Mouse (Mus musculus): ENCODE measurements around the gene Sec24b.

The Sec24b gene

DNA sequence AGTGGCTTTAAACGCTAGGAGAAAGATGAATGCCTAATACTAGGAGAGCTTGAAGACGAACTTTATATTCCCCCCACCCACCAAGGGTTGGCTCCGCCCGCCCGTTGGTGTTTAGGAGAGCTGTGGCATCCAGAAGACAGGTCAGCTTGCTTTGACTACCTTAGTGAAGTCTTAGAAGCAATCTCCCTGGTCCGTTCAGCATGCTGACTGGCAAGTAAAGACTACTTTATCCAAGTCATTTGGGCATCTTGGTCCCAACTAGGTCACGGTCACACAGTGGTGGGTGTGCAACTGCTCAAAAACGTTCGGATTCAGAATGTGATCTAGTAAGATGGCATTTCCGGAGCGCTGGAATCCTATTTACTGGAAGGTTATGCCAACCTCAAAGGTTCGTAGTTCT, at the start of gene Sec24b:
Gene Sec24b (minus strand): TSS at position 273 of the 400 bp plus-strand sequence.
- DNase-seq = peak; percentile 44 to 56

DNA sequence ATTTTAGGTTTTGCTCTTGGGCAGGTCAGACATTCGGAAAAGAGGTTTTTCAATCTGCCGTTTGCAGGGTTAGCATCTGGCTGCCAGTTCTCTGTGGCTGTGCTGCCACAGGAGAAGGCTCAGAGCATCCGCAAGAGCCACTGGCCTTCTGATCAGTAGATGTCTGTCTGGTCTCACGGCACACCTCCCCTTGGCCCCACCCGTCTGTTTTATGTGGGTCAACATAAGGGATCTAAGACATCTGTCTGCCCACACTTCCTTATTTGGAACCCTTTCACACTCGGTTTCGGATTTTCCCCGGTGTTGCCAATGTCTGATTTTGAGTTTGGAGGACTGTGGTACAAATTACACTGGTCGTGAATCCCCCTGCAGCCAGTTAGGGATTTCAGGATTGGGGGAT, 43.1 kb upstream of the Sec24b start:
- DNase-seq = no peak

- no peak for DNase-seq
Measured at GRCm38 (mm10) chr3:130103486-130103885, 42.1 kb upstream of the Sec24b start.

DNA sequence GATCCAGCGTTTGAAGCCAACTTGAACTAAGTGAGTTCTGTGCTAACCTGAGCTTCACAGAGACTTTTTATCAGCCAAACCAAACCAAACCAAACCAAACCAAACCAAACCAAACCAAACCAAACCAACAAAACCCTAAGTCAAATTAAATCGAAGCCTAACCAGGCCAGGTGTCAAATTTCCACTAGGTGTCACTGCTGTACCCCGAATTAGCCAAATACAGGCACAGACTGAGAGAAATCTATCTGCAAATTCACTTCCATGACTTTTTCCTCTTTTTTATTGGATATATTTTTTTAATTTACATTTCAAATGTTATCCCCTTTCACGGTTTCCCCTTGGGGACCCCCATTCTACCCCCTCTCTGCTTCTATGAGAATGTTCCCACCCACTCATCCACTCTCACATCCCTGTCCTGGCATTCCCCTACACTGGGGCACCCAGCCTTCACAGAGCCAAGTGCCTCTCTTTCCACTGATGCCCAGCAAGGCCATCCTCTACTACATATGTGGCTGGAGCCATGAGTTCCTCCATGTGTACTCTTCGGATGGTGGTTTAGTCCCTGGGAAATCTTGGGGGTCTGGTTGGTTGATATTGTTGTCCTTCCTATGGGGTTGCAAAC, 33.9 kb upstream of the Sec24b start:
- DNase-seq = peak; percentile 9 to 24

DNA sequence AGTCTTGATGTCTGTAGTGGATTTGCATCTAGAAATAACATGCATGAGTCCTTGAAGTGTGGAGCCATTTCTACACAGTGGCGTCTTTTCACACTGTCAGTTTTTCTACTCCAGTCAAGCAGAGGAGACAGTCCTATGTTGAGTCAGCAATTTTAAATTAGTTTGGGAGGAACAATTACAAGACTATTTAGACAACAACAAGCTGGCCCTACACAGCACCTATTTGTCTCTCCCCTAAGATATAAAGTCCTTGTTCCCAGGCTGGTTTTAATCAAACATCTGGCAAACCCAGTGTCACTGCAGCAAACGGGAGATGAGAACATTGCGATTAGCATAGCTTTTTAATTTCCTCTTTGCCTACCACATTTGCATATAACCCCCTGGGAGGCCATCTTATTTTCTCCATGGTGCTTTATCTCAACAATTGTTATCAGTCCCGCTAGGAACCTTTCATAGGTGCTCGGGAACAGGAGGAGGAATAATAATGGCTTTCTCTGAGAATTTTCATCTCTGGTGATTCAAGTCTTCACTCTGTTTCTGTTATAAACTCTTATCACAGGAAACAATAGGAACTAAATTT, 32.9 kb upstream of the Sec24b start:
- DNase-seq = no peak

DNA sequence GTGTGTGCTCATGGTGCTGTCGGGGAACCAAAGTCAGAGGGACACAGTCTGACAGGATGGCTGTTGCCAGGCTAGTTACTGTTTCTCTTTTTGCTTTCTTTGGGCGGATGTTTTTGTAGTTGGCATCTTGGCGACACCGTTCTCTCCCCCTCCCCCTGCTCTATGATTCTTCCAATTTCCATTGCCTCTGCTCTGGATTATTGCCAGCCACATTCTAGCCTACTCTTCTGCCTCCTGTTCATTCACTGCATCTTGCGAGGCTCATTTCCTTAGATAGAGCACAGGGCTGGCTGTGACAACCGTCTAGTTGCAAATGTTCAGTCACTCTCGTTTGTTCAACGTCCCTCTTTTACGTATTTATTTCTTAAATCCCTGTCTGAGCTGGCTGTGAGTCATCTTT, 29.1 kb upstream of the Sec24b start:
- DNase-seq = no peak

DNA sequence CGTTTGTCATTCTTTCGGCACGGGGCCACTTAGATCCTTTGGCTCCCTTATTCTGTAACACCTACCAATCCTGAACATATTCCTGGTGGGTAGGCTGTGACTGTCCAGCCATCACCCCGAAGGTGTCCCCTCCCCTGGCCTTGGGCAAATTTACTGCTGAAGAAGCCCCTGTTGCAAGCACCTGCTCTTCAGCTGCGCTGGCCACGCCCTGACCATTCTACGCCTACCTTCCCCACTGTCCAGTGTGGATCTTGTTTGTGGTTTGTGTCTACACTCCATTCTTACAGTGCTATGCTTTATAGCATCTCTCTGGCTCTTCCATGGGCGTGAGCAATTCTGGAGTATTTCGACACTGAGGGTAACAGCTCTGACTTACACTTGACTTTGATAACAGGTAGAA, 27.3 kb upstream of the Sec24b start:
- no peak for DNase-seq

GRCm38 (mm10) chr3:130087466-130087865, 26.1 kb upstream of the Sec24b start:
- no peak for DNase-seq

DNA sequence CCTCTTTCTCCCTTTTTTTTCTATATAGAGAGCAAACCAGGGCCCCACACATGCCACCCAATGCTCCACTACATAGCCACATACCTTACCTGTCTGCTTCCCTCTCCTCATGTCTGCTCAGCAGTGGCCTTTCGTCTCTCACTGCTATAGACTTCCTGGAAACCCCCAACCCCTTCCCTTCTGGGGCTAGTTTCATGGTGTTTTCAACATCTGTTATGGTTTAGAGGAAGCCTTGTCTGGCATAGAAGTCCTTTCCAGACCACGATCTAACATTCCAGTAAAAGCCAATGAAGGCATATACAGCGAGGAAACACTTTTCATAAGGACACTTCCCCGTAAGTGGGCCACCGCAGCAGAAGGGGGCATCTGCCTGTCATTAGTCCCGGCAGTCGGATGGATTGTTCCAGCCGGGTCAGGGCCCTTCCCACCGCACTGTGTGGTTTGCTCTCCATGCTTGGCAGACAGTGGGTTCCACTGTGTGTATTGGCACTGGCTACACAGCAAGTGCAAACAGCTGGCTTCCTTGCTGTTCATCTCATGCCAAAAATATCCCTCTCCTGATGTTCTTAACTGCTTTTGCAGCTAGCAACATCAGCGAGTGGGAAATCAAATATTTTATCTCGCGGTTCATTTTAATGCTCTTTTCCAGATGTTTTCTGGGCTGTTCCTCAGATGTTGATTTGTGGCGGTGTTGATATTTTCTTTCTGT, 25.2 kb upstream of the Sec24b start:
- no peak for DNase-seq

DNA sequence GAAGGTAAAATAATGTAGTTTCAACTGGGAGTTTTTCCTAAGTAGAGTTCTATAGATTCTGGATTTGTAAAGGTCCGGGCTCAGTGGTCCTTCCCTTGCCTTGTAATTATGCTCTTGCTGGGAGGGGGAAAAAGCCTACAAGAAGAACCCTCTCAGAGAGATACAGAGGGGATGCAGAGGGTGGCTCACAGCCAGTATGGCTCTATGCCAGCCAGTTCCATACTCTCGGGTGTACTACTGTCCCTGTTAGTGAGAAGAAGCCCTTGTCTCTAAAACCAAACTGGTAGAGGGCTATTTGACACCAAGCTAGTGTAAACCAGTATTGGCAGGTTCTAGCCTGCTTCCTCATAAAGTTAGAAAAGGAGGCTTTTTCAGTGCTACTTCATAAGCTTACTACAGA, 22.0 kb upstream of the Sec24b start:
- no peak for DNase-seq

DNA sequence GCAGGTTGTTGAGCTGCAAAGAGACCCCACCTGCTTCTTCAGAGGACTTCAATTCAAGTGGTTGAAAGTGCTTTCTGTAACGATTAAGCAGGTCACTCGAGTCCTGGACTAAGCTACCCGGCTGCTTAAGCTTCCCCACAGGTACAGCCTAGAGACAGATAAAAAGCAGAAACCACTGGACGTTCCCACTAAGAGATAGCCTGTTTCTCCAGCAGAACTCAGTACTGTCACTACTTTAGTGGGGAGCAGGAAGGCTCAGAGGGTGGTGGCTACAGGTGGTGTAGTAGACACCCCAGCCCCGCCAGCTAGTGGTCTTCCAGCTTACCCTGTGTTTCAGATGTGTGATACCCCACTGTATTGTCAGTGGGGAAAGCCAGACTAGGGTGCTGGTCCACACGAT, 19.3 kb upstream of the Sec24b start:
- no peak for DNase-seq

DNA sequence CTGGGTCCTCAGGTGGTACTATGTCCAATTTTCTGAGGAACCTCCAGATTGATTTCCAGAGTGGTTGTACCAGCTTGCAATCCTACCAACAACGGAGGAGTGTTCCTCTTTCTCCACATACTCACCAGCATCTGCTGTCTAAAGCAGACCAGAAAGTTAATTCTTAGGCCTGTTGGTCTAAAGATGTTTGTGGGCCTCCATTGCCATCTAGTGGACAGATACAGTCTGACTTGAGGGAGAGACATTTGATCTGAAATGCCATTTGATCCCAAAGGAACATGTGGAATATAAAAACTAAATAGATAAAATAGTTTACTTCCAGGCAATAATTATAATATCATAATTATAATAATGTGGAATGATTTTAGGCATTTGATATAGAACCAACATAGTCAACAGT, 18.4 kb upstream of the Sec24b start:
- peak; percentile 70 to 74 for DNase-seq

DNA sequence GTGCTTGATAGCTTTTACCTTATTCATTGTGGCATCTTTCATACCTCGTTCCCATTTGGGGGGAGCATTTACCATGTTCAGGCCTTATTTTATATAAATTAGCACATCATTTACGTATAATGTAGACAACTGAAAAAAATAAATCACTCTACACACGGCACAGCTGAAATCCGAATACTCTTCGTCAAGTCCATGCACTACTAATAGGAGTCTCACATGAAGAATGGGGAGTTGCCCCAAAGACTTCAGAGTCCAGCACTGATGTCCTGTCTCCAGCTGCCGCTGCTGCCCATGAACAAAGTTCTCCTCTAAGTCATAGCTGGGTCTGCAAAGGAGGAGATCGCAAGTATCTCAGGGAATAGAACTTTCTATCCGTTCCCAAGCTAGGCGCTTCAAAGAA, 15.9 kb upstream of the Sec24b start:
- no peak for DNase-seq

- no peak for DNase-seq
Measured at GRCm38 (mm10) chr3:130075746-130076145, 14.4 kb upstream of the Sec24b start.

GRCm38 (mm10) chr3:130073085-130073484, 11.7 kb upstream of the Sec24b start:
- no peak for DNase-seq

DNA sequence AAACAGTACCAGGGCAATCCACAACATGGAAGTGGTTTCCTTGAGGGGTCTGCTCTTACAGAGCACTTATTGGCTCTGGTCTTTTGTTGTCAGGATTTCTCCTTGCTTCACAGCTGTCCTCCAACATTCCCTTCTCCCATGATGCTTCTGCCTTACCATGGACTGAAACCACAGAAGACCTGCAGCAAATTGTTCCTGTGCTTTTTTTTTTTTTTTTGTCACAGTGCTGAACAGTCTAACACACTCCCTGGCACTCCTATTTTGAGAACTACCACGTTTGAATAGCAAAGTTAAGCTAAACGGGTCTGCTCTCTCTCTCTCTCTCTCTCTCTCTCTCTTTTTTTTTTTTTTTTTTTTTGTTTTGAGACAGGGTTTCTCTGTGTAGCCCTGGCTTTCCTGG, 10.6 kb upstream of the Sec24b start:
- no peak for DNase-seq

DNA sequence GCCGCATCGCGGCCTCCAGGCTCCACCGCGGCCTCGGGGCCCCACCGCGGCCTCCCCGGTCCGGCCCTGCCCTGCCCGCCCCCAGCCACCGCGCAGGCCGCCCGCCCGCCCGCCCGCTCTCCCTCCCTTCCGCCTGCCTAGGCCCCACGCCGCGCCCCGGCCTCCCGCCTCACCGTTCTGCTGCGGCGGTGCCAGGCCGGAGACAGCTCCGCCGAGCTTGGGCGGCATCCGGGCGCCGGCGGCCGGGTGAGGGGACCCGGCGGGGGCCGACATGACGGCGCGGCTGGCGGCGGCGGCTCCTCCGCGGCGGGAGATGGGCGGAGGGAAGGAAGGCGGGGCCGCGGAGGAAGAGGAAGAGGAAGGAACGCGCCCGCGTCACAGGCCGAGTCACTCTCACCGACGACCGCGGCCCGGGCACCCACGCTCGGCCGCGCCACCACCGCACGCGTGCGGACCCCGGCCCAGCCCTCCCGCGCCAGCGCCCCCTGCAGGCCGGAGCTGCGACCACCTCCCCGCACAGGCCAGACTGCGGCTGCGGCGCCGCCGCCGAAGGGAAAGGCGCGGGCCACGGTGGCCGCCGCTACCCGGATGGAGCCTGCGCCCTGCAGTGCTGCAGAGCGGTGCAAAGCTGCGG, 840 bp downstream of the Sec24b start:
- peak; percentile 84 to 90 for DNase-seq

GRCm38 (mm10) chr3:130059805-130060395, 1.5 kb downstream of the Sec24b start:
- DNase-seq = peak in 1 of 2 experiments; percentile 19

DNA sequence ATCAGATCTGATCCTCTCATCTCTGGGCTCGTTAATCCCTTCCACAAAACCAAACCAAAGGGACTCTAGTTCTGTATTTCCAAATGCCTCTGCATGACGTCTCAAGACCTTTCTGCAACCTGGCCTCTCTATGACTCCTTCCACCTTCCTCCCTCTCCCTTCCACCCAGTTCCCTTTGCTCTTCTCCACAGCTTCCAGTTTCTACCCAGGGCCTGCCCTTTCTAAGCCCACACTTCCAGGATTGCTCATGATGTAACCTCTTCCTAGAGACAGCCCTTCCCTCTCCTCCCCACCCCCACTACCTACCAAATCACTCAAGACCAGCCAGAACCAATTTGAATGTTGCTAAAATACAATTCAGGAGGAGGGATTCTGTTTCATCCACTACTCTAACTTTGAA, 2.9 kb downstream of the Sec24b start:
- DNase-seq = no peak

DNA sequence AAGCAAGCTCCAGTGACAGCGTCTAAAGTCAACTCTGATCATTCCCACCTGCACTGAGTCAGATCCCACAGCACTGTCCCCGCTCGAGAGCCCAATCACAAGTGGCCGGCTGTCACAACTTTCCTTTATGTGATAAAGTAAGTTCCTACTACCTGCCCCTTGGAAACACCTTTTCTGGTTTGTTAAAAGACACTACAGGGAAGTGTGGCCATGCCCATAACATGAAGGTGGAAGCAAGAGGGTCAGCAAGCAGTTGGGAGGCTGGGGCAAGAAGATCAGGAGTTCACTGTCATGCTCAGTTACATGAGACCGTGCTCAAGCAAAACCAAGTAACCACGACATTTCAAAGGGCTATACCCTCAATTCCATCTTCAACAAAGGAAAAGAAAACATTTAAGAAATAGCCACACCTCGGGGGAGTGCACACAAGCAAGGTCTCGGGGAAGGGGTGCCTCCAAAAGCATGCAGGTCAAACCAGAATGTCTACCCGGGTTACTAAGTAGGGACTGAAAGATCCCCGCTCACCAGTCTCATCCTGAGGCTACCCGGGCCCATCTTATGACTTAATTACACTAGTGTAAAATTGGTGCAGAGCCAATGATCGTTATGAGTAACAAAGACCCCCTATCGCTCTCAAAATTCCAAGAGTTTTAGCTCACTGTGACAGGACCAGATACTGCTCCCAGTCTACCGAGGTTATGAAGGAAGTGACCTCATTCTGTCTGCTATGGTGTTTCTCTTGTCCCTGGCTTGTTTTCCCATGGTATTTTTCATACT, 3.6 kb downstream of the Sec24b start:
- no peak for DNase-seq

GRCm38 (mm10) chr3:130055416-130056385, 5.7 kb downstream of the Sec24b start:
- no peak for DNase-seq

GRCm38 (mm10) chr3:130054587-130054986, 6.8 kb downstream of the Sec24b start:
- DNase-seq = no peak

All from cerebellum, adult 18-20 months (tissue).